Mouse (Mus musculus) layer of hippocampus, postnatal 14 days (tissue): ENCODE data around the gene Mrpl33. TPM values are rescaled to one million over a fixed set of nuclear protein-coding genes. Genes with fewer than 3 reads are reported as not detected.
A peak's percentile ranks its signal among the peaks of the same experiment; 100 is the strongest.
"Not testable (repeated sequence)": the region's sequence is repeated elsewhere in the genome, so short reads cannot be mapped to it uniquely, and the experiment has no call there.

Source experiments
- DNase-seq, 2 experiments: peaks; one replicate each; pipeline ENCODE4 v3.0.0; 2021 to 2022; ENCODE audit warnings: low spot score in 2 of 2, mixed read lengths in 1 of 2
- total RNA-seq, 2 experiments: library from RNA; stranded (reverse); gene quantifications; 2 replicates each; pipeline ENCODE4 v1.2.3; 2021

Gene Mrpl33
- total RNA-seq, 2 experiments from 2014 or later, result 109 to 114 TPM

DNA sequence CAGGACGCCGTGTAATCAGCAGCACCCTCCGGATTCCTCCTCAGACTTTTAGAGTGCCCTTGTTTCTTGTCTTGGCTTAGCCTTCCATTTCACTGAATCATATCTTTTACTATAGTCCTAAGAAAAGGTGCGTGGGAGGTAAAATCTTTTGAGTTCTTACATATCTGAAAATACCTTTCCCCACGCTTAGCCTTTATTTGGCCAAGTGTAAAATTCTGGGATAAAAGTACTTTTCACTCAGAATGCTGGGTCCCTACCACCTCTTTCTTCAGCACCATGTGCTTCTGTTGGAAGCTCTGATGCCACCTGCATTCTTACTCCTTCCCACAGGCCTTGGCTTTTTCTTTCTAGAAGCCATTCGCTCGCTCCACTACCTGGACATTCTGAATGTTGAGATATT, 5.6 kb upstream of the Mrpl33 start:
- no peak for DNase-seq

DNA sequence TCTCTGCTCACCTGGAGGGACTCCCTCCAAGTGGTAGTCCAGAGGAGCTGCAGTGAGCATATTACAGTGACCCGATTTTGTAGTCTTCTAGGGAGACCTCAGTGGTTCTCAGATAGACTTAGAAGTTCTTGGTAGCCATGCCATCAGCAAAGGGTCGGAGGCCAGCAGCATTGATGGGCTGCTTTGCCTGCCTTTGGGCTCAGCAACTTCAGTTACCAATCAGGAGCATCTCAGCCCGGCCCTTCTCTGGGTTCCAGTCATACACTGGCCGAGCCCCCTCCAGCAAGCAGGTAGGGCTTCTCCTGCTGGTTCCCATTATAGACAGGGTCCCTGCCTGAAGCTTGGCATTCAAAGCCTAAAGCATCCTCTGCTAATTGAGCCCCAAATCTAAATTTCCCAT, 867 bp upstream of the Mrpl33 start:
- no peak for DNase-seq

DNA sequence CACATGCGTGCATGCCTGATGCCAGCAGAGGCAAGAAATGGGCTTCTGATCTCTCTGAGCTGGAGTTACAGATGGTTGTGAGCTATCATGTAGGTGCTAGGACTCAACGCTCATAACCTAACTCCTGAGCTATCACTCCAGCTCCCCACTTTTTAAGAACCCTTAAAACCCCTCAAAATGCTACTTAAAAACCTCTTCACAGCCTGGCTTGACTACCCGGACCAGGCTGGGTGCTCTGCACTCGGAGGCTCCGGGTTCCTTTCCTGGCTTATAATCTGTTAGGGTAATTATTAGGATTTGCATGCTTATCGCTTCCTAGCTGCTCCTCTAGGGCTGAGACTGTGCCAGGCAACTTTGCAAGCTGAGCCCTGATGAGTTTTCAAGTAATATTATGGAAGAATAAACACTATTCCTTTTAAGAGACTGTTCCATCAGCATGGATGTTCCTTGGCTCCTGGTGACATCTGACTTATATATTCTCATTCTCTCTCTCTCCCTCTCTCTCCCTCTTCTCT, 752 bp downstream of the Mrpl33 start:
- no peak for DNase-seq

DNA sequence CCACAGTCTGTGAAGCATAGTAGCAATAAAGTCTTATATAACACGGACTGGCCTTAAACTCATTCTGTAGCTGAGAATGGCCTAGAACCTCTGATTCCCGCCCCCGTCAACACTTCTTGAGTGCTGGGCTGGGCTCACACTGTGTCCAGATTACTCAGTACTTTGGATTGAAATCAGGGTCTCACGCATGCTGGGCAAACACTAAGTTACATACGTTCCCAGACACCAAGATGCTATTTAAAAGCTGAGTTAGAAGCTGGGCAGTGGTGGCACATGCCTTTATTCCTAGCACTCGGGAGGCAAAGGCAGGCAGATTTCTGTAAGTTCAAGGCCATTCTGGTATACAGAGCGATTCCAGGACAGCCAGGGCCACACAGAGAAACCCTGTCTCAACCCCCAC, 1.4 kb downstream of the Mrpl33 start:
- DNase-seq, result no peak

DNA sequence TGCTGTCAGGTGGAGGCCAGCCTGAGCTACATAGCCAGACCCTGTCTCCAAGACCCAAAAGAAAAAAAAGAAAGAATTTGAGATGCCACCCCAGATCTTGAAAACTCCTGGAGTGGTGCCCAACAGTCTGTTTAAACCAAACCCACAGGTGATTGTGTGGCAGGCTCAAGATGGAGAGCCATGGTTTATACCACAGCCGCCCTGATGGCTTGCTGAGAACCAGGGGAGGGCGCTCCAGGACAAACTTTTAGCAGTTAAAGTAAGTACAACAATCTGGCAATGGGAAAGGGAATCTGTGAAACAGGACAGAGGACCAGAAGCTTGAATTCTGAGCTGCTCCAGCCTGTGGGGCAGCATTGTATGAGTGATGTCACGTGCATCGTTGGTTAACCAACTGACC, 1.8 kb downstream of the Mrpl33 start:
- no peak for DNase-seq

DNA sequence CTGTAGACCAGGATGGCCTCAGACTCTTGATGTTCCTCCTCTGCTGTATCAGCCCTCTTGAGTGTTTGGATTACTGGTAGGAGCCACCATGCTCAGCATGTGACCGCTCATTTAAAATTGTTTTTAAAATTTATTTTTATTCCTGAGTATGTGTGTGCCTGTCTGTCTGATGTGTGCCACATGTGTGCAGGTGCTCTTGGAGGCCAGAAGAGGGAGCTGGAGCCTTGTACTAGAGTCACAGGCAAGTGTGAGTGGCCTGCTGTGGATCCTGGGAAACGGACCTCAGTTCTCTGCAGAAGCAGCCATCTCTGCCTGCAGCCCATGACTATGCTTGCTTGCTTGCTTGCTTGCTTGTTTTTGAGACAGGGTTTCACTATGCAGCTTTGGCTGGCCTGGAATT, 2.4 kb downstream of the Mrpl33 start:
- no peak for DNase-seq

DNA sequence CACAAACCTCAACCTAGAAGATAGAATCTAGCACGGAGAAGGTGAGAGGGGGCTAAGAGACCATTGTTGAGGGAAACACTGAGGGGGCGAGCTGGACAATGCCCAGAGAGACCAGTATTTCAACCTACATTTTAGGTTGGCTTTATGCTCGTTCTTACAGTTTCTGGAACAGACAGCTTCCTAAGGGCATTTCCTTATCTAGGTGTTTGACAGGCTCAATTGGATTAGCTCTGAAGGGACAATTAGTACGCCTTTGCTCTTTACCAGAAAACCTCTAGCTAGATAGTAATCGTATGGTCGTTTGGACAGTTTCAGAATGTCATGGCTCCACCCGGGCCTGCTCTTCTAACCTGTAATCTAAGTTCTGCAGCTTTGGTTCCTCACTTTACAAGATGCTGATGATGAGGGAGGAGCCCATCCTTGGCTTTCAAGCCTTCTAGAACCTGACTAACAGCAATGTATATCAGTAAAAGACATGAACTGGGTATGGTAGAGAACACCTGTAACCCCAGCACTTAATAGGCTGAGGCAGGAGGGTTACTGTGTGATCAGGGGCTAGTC, 4.5 kb downstream of the Mrpl33 start:
- no peak for DNase-seq

DNA sequence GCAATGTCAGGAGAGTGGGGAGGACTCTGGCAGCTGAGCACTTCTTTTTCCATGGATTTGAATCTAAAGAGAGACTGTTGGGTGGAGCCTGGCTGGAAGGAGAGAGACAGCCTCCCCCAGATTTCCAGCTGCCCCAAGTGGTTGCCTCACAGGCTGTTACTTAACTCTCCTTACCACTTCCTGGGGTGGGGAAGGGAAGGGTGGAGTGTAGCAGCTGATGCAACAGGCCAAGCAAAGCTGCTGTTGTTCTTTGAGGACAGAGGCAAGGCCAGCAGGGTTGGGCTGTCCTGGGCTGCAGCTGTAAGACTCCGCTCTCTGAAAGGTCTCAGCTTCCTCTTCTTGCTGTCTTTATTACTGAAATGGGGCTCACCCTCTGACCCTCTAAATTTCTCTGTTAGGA, 5.6 kb downstream of the Mrpl33 start:
- no peak for DNase-seq

DNA sequence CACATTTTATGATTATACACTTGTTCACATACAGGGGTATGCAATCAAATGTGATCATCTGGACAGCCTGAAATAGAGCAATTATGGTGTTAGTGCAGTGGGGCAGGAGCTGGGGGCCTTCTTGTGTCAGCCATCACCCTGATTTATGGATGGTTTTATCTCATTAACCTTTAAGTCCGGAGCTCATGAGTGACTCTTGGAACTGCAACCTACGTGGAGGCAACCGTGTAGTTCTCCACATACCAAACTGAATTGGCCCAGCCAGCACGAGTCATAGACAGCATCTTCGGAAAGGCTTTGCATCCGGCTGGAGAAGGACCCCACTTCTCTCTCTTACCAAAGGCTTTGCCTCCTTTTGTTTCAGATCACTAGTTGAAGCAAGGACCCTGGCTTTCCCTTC, 7.0 kb downstream of the Mrpl33 start:
- DNase-seq, result no peak

DNA sequence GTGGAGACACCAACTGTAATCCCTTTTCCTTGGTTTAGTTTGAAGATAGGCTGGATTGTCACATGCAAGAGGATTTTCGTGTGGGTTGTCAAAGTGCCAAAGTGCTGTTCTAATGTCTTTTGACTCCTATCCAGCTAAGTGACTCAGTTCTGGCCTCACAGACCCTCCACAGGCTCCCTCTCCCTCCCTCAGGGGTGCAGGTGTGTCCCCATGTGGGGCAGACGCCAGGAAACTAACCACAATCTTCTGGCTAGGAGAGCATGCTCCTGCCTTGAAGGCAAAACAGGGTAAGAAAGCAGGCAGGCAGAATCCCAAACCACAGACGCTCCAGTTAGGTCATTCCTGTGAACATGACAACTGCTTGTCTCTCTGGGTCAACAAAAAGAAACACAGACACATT, 9.4 kb downstream of the Mrpl33 start:
- DNase-seq, result no peak

- no peak for DNase-seq
Observed at GRCm38 (mm10) chr5:31610376-31611086, 13.8 kb downstream of the Mrpl33 start.

DNA sequence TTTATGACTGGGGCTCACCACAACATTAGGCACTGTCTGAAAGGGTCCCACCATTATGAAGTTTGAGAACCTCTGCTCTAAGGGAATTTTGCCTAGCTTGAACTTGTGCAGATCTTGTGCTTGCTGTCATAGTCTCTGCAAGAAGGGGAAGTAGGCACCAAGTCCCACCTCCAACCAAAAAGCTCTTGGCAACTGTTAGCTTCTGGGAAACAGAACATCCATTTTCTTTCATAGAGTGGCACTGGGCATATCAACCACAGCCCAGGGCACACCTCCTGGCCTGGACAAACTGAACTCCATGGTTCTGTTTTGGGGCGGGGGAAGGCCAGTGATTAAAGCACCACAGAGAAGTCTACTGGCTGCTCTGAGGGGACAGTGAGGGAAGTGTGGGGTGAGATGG, 14.5 kb downstream of the Mrpl33 start:
- DNase-seq, result no peak

DNA sequence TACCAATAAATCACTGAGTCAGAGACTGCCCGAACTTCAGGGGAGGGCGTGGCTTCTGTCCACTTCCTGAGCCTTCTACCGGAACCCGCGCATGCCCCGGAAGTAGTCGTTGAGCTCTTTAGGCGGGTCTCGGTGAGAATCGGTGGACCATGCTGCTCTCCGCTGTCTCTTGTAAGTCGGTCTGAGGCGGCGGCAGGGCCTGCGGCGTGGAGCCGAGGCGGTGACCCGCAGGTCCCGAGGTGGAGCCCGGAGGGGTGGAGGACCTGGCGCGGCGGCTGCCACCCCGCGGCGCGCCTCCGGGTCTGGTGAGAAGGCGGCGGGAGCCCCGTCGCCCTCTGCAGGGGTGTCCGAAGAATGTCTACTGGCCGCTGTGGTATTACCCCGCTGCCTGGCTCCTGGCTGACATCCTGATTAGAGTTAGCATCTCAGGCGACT, 17.1 kb downstream of the Mrpl33 start:
- peak; percentile 70 to 74 for DNase-seq

GRCm38 (mm10) chr5:31614339-31615025, 17.7 kb downstream of the Mrpl33 start:
- DNase-seq, result no peak

- no peak for DNase-seq
Observed at GRCm38 (mm10) chr5:31620326-31620725, 23.6 kb downstream of the Mrpl33 start.

DNA sequence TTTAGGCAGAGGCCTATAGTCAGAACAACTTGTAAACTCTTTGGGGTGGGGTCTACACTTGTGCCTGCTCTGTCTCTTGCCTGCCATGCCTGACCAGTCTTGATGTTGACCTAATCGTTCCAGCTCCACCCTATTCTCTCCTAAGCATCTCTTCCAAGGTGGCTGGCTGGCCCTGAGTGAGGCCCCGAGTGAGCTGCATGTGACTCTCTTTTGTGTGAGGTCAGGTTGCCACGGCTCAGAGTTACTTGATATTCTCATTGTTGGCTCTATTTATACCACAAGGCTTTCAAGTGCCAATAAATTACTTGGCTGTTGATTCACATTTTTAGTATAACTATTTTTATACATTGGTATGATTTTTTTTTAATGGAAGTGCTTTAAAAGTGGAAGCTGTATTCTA, 30.4 kb downstream of the Mrpl33 start:
- DNase-seq, result no peak

DNA sequence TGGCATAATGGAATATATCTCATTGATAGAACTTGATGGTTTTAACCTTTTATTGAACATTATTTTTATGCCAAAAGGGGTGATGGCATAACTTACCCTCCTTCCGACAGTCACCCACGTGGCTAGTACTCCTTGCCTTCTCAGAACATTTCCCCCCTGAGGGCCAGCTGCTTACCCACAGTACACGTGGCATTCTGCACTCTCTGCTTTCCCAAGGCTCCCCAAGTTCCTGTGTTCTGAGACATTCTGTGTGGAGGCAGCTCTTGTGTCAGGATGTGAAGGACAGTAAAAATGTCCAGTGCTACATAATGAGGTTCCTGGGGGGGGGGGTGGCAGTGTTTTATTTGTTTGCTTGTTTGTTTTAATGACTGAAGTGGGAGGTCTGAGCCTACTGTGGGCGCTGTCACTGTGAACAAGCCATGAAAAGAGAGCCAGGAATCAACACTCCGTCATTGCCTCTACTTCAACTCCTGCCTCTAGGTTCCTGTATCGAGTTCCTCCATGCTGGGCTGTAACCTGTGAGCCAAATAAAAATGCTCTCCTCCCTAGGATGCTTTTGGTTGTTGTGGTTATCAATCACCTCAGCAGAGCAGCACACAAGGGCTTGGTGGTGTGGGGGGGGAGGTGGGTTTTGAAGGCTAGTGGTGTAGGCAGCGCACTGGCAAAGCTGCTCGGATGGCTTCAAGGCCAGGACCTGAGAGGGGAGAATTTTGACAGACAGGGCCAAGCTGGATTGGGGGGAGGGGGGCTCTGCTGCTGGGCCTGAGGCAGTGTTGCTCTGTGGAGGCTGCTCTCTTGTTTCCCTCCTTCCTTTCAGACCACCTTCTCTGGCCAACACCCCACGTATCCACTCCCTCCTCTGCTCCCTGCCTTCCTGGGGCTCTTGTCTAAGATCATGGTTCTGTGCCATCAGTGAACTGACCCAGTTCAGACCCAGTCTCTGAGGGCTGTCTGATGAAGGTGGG, 31.1 kb downstream of the Mrpl33 start:
- DNase-seq, result no peak

GRCm38 (mm10) chr5:31628555-31628954, 31.8 kb downstream of the Mrpl33 start:
- DNase-seq, result no peak

- DNase-seq, result no peak
Observed at GRCm38 (mm10) chr5:31630064-31630463, 33.3 kb downstream of the Mrpl33 start.

GRCm38 (mm10) chr5:31631169-31631568, 34.4 kb downstream of the Mrpl33 start:
- DNase-seq, result not testable (repeated sequence)

DNA sequence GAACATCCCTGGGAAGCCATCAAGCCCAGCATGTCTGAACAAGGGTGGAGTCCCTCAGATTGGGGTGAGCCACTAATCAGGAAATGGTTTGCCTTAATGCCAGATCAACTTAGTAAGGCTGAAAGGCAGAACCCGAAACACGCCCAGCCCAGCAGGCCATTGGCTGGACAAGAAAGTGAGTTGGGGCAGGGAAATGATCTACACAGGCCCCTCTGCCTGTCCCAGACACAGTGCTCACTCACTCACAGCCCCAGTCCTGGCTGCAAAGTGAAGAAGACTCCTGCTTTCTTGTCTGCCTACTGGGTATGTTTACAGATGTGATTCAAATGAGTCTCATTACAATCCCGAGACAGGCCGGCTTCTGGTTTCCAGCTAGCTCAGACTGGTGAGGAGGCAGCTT, 37.4 kb downstream of the Mrpl33 start:
- DNase-seq, result no peak
